Mouse (Mus musculus) myocyte (in vitro differentiated cells): ENCODE results near the gene Gm20767. TPM values are rescaled to one million over a fixed set of nuclear protein-coding genes. Genes with fewer than 3 reads are reported as not detected.
"Not testable (repeated sequence)": the region's sequence is repeated elsewhere in the genome, so short reads cannot be mapped to it uniquely, and the experiment has no call there.

Experiments
- H3K27me3 ChIP-seq: one replicate; pipeline ENCODE4 v1.6.1; 2011; ENCODE audit not compliant: control insufficient read depth, insufficient read depth, insufficient read length
- H3K36me3 ChIP-seq: one replicate; pipeline ENCODE4 v1.6.1; 2011; ENCODE audit not compliant: control insufficient read depth, insufficient read depth
- H3K4me2 ChIP-seq: one replicate; pipeline ENCODE4 v1.6.1; 2011; ENCODE audit warnings: low read depth, control low read depth
- H3K4me3 ChIP-seq: one replicate; pipeline ENCODE4 v1.5.1; 2011; ENCODE audit warnings: mild to moderate bottlenecking, control low read depth, moderate library complexity
- H3K79me2 ChIP-seq: one replicate; pipeline ENCODE4 v1.6.1; 2011; ENCODE audit not compliant: control insufficient read depth, insufficient read depth
- H3ac ChIP-seq: one replicate; pipeline ENCODE4 v1.6.1; 2011; ENCODE audit not compliant: control insufficient read depth, insufficient read length
- polyA plus RNA-seq: library from polyadenylated mRNA; unstranded; fragments of >200 nt; fragmentation: generic; extraction: Trizol; gene quantifications from one replicate; pipeline ENCODE4 v1.2.1, GENCODE M21; 2012; ENCODE audit warnings: missing spikeins

The Gm20767 gene
- polyA plus RNA-seq, result not detected

GRCm38 (mm10) chr13:120139946-120140345 lies at the start of gene Gm20767:
Gm20767 (plus strand) TSS chr13:120140246.
- not testable (repeated sequence) for H3K27me3 ChIP-seq, H3K36me3 ChIP-seq, H3ac ChIP-seq, H3K4me2 ChIP-seq, H3K79me2 ChIP-seq, H3K4me3 ChIP-seq

DNA sequence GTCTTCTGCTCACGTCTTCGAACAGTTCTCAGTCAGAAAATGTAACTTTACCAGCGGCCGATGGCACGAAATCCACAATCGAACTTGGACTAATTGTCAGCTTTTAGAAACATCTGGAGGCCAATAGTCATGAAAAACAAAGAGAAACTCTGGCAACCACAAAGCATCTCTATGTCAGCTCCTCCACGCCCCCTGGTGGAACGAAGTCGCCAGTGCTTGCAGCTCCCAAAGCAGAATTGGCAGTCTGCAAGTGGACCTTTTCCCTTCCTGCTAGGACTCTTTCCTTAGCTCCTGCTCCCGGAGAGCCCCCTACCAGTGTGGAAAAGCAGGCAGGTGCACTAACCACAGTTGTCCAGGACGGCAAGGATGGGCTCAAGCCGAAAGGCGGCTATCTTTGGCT lies 47.1 kb upstream of the Gm20767 start:
- H3K4me2 ChIP-seq, H3K27me3 ChIP-seq, H3K79me2 ChIP-seq, H3K4me3 ChIP-seq, H3ac ChIP-seq, H3K36me3 ChIP-seq: not testable (repeated sequence)

DNA sequence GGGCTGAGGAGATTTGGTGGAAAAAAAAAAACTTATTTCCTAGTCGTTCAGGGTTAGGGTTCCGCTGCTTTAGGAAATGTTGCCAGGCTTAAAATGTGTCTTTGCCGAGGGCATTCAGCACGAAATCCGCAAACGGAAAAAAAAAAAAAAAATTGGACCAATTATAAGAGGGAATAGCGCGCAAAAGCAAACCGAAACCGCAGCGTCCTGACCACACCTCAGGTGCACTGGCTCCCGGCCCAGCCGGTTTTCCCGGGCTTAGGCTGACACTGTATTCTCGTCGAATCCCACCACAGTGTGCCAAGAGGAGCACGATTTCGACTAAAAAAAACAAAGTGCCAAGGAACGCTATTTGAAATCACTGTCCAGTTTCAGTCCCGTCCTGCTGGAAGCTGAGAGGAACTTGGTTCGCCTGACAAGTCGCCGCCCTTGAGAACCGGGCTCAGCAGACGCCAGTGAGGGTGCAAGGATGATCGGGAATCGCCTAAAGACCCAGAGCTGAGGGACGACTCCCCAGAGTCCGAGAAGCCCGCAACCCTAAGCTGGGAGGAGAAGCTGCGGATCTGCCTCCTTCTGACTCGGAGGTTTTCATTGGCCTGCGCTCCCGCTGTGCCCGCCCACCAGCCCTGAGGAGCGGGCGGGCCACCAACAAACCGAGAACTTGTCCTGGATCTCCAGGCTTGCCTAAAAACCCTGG lies 43.7 kb upstream of the Gm20767 start:
- not testable (repeated sequence) for H3K79me2 ChIP-seq, H3ac ChIP-seq, H3K4me3 ChIP-seq, H3K27me3 ChIP-seq, H3K36me3 ChIP-seq
- peak overlapping the region; percentile 42 for H3K4me2 ChIP-seq

GRCm38 (mm10) chr13:120096938-120097256 lies 43.1 kb upstream of the Gm20767 start:
- H3K4me3 ChIP-seq, H3K36me3 ChIP-seq, H3K27me3 ChIP-seq, H3K4me2 ChIP-seq, H3ac ChIP-seq, H3K79me2 ChIP-seq: not testable (repeated sequence)

- H3K4me2 ChIP-seq, H3K36me3 ChIP-seq, H3K4me3 ChIP-seq, H3K79me2 ChIP-seq, H3K27me3 ChIP-seq, H3ac ChIP-seq: not testable (repeated sequence)
Observed at GRCm38 (mm10) chr13:120099327-120099726, 40.7 kb upstream of the Gm20767 start.

DNA sequence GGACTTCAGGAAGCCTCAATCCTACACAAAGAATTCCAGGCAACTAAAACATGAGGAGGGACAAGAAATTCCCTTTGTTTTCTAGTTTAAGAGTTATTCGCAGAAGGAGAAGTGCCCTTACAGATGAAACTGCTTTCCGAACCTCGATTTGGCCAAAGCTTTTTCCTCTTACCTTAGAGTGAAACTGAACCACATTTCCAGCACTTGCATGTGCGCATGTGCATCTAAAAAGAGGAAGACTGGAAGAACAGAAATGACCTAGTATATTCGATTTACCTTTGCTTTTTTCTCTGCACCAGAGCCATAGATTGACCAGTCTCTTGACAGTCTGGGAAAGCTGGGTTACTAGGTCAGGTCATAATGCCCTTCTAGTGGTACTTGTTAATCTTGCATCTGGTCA lies 33.5 kb upstream of the Gm20767 start:
- H3K4me3 ChIP-seq, H3K27me3 ChIP-seq, H3ac ChIP-seq, H3K36me3 ChIP-seq, H3K4me2 ChIP-seq, H3K79me2 ChIP-seq: not testable (repeated sequence)

DNA sequence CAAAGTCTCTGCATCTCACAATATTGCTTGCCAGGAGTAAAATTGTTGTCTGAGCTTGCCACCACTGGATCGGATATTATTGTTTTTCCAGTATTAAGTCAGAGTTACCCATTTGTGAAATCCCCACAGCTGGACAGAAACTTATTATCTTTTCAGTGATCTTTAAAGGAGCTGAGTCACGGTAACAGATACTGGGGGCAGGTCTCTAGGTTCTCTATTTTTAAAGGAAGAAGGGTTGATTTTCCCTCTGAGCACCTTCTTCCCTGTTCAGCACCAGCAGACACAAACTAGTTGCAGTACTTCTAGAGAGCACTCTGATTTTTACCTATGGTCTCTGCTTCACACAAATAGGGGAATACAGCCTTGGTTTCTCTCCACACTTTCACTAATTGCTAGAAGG lies 33.0 kb upstream of the Gm20767 start:
- not testable (repeated sequence) for H3ac ChIP-seq, H3K4me3 ChIP-seq, H3K4me2 ChIP-seq, H3K27me3 ChIP-seq, H3K36me3 ChIP-seq, H3K79me2 ChIP-seq

- H3K79me2 ChIP-seq, H3K36me3 ChIP-seq, H3ac ChIP-seq, H3K4me2 ChIP-seq, H3K27me3 ChIP-seq, H3K4me3 ChIP-seq: not testable (repeated sequence)
Observed at GRCm38 (mm10) chr13:120142348-120142747, 2.3 kb downstream of the Gm20767 start.

DNA sequence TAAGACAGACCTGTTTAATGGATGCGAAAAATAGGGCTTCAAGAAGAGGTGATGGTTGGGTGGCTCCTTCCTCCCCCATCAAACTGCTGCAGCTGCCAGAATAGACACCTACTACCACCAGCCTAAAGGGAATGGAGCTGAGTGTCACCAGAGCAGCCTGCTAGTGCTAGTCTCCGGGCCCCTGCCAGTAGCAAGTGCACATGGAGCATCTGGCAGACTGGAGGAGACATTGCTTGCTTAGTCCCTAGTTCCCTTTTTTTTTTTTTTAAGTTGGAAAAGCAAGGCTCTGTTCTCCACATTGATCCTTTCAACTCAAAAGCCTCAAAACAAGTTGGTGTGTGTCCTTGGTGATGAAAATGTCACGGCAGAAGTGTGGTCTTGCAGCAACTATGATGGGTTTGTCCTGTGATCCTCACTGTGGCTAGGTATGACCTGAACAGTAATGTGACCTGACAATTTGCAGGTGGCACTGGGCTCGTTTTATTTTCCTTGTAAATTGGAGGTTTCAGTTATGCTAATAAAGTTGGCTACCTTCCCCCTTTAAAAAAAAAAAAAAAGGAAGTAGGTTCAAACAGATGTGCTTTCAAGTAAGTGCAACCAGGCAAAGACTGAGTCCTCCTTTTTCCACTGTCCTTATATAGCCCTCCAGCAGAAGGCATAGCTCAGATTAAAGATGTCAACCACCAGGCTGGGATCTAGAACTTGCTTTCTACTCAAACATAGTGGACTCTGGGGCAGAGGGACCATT lies 9.8 kb downstream of the Gm20767 start:
- not testable (repeated sequence) for H3K79me2 ChIP-seq, H3K4me2 ChIP-seq, H3K36me3 ChIP-seq, H3K4me3 ChIP-seq, H3ac ChIP-seq, H3K27me3 ChIP-seq

DNA sequence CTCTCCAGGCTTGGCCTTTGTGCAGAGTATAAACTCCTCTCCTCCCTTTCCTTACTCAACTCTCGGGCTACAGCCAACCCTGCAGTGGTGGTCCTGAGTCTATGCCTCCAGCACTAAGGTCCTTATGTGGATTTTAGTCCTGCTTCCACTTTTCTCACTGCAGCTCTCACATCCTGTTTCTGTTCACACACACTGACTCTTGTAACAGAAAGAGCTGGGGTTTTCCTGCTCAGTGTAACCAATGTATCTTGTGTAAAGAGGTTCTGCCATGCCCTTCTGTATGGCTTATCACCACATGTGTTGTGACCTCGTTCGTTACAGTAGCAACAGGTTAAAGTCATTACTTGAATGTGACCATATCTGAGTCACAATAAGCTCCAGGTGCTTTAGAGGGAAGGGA lies 10.5 kb downstream of the Gm20767 start:
- not testable (repeated sequence) for H3ac ChIP-seq, H3K79me2 ChIP-seq, H3K4me2 ChIP-seq

GRCm38 (mm10) chr13:120168301-120168700 lies 28.3 kb downstream of the Gm20767 start:
- not testable (repeated sequence) for H3K79me2 ChIP-seq, H3K27me3 ChIP-seq, H3K36me3 ChIP-seq, H3ac ChIP-seq, H3K4me2 ChIP-seq, H3K4me3 ChIP-seq

More for the DNA sequence above, 10.5 kb downstream of the Gm20767 start:
- not testable (repeated sequence) for H3K27me3 ChIP-seq, H3K4me3 ChIP-seq, H3K36me3 ChIP-seq

DNA sequence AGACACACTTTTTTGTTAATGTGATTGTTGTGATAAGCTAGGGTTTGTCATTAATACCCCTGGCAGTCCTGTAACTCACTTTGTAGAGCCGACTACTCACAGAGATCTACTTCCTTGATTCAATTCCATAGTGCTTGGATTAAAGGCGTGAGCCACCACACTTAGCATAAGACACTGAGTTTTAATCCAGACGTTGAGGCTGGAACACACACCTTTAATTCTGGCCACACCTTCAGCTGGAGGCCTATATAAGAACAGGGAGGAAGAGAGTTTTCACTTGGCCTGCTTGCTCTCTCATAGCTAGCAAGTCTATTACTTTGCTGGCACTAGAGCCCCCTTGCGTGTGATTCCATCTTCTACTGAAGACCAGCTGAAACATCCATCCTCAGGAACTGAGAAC lies 32.1 kb downstream of the Gm20767 start, which contains the start of gene Gm21818:
Gene Gm21818 (plus strand): TSS at position 301 of the 400 bp plus-strand sequence.
- H3K36me3 ChIP-seq, H3K27me3 ChIP-seq, H3K4me3 ChIP-seq, H3ac ChIP-seq, H3K79me2 ChIP-seq, H3K4me2 ChIP-seq: not testable (repeated sequence)

DNA sequence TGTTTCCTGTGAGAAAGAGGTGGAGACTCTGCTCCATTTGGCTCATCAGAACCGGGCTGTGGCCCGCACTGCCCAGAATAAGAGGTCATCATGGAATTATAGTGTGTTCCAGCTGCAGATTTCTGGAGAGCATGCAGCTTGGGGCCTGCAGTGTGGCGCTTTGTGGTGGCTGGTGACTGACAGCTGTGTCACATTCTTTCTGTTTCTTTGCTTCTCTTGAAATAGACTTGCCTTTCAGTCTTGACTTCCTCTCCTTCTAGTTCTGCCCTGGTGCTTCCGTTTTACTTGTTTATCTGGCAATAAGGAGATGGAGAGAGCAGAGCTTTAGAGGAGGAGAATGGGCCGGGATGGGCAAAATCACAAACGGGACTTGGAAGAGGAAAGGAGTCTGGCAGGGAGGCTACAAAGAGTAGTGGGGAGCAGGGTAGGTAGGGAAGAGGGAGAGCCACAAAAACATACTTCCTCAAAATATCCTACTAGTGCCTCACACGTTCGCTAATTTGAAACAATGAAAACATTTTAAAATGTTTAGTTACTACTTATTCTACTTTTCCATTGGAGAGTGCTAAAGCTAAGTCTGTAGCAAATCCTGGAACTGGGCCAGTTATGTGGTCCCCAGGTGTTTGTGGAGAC lies 56.3 kb downstream of the Gm20767 start:
- H3K4me3 ChIP-seq, H3K36me3 ChIP-seq, H3K4me2 ChIP-seq, H3K27me3 ChIP-seq, H3ac ChIP-seq, H3K79me2 ChIP-seq: not testable (repeated sequence)
